Mouse (Mus musculus) liver, adult 2 months (tissue): ENCODE data around the gene Kdm1b. TPM values are rescaled to one million over a fixed set of nuclear protein-coding genes. Genes with fewer than 3 reads are reported as not detected.

Source experiments
- DNase-seq: peaks from one replicate; pipeline ENCODE4 v3.0.0-alpha.2; 2011; ENCODE audit warnings: low read depth, low spot score; ENCODE audit errors: extremely low read depth
- H3K27ac ChIP-seq: fragments of 200-500 bp; replicated peaks from 2 replicates; pipeline ENCODE4 v1.5.1; 2012; ENCODE audit warnings: low read depth, mild to moderate bottlenecking, control low read depth, inconsistent platforms, low read length; ENCODE audit not compliant: insufficient read depth
- H3K27me3 ChIP-seq: fragments of 200-500 bp; 2 replicates; pipeline ENCODE4 v1.6.1; 2012; ENCODE audit warnings: mild to moderate bottlenecking, moderate library complexity, low read length, inconsistent platforms; ENCODE audit not compliant: control insufficient read depth, insufficient read depth
- H3K36me3 ChIP-seq: fragments of 200-500 bp; 2 replicates; pipeline ENCODE4 v1.6.1; 2012; ENCODE audit warnings: low read length, inconsistent platforms; ENCODE audit not compliant: control insufficient read depth, insufficient read depth
- H3K4me1 ChIP-seq: fragments of 200-500 bp; 2 replicates; pipeline ENCODE4 v1.6.1; 2011; ENCODE audit warnings: low read length; ENCODE audit not compliant: control insufficient read depth, insufficient read depth
- H3K4me3 ChIP-seq: fragments of 200-500 bp; 2 replicates; pipeline ENCODE4 v1.5.1; 2011; ENCODE audit warnings: low read depth, mild to moderate bottlenecking, control low read depth, low read length, moderate library complexity; ENCODE audit not compliant: insufficient read depth
- H3K79me2 ChIP-seq: fragments of 200-500 bp; 2 replicates; pipeline ENCODE4 v1.6.1; 2012; ENCODE audit warnings: inconsistent platforms, mild to moderate bottlenecking, low read length, moderate library complexity; ENCODE audit not compliant: control insufficient read depth, insufficient read depth
- H3K9ac ChIP-seq: fragments of 200-500 bp; 2 replicates; pipeline ENCODE4 v1.6.1; 2012; ENCODE audit warnings: low read depth, mild to moderate bottlenecking, control low read depth, inconsistent platforms, low read length
- CTCF ChIP-seq: fragments of 200-500 bp; IDR thresholded peaks from 2 replicates; pipeline ENCODE4 v1.5.1; 2011; ENCODE audit warnings: low read depth, low read length, control low read depth
- POLR2A ChIP-seq: fragments of 200-500 bp; IDR thresholded peaks from 2 replicates; pipeline ENCODE4 v1.6.1; 2011; ENCODE audit warnings: low read length, control low read depth; ENCODE audit not compliant: insufficient read depth; ENCODE audit errors: extremely low read depth
- WGBS: fragments of 180-500 bp; shearing (Covaris S2); methylation state at CpG from one replicate; pipeline ENCODE4 v1.1.7; 2018; 5-methylcytosine and 5-hydroxymethylcytosine counted together
- polyA plus RNA-seq: library from polyadenylated mRNA; depleted of rRNA; stranded (reverse); fragments of >200 nt; gene quantifications from 2 replicates; pipeline ENCODE4 v1.2.3, GENCODE M21; 2012
- total RNA-seq: library from RNA; depleted of rRNA; stranded (reverse); fragments of >200 nt; gene quantifications from 2 replicates; pipeline ENCODE4 v1.2.3, GENCODE M21; 2014

Kdm1b gene
- total and polyA plus RNA-seq, 2 experiments: 7.4 to 21.1 TPM

DNA sequence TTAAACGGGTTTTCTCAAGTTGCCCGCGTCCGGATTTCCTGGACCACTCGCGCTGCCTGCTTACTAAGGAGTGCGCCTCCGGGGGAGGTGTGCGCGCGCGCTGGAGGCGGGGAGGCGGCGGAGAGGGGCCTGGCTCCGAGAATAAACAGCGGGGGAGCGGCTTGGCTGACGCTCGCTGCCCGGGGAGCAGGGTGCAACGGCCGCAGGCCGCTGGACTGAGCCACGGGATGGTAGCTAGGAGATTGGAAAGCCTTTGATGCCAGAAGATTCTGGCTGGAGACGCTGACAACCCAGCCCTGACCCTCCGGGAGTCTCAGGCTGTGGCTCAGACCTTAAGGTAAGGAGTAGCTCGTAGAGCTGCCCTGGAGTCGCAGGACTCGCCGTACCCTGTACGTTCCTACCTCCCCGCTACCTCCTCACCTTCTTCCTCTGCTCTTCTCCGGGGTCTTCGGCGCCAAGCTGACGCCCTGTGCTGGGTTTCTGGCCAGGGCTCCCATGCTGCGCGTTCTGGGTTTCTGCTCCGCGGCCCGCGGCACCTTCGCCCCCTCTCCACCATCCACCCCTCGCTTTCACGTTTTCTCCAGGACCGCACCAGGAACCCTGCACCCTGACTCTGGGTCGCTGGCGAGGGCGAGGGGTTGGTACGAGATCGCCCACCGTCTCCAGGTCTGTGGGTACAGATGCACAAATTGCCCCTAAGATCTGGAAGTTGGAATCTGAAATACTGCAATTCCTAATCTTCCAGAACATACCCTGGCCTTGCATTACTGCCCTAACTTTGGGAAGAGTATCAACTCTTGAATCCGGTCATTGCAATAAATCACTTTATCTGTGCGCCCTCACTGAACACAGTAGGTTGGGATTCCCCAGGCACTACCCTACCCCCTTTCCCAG lies 79.5 kb downstream of the Kdm1b start, which contains the start of gene Rnf144b:
TSS of gene Rnf144b (plus strand) at position 120 of the 894 bp plus-strand sequence.
- Histone ChIP-seq H3K4me1 (peaks cover 5% of the 10 kb centered on the region; the same call in 1 of the 2 replicates), H3K9ac (peak within 1 kb of the TSS; percentile 57), H3K27ac (peak within 1 kb of the TSS; percentile 3; the same call in 1 of the 2 replicates), H3K4me3 (peak within 1 kb of the TSS; percentile 61), H3K27me3 (no peaks in the 10 kb centered on the region), H3K36me3 (no peaks in the 10 kb centered on the region), H3K79me2 (peaks cover 2% of the 10 kb centered on the region; the same call in 1 of the 2 replicates)
- TF ChIP-seq CTCF (no peak), POLR2A (no peak)
- under 1% methylated on average over 55 of the region's 55 CpGs for WGBS
- DNase-seq: peak; percentile 49

DNA sequence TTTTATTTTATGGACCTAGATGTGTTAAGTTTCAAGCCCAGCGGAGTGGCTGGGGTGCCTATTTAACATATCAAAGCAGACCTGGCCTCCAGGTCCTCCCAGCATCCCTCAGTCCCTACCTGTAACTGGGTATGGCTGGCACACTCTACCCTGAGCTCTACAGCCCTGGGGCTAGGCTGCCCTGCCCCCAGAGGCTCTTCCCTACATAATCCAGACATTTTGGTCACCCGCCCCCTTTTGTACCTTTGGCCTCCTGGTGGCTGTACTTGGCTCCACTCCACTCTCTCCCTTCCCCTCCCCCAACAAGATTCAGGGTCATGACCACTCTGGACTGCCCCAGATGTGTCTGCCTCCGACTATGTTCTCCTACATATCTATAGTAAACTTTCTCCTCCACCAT lies 81.2 kb downstream of the Kdm1b start:
- WGBS: 56% methylated on average over 3 of the region's 3 CpGs

DNA sequence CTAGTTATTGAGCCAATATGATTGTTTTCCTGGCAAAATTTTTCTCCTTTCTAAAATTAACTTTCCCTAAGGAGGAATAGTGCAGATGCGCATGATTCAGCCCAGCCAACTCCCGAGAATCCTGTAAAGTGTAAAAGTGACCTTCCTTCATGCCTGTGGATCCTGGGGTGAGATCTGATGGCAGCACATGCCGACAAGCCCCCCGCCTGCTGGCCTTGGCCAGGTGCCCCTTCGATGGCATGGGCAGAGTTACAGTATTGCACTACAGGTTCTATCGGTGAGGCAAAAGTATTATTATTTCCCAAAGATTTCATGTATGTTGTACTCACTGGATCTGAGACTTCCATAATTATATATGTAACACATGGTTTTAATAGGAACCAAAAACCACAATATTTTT lies 81.7 kb downstream of the Kdm1b start:
- H3K27ac ChIP-seq: no peak overlapping the region
- peaks cover 5% of the 10 kb centered on the region; the same call in 1 of the 2 replicates for H3K4me1 ChIP-seq
- DNase-seq: no peak
- TF ChIP-seq CTCF (no peak), POLR2A (no peak)
- H3K79me2 ChIP-seq: peaks cover 5% of the 10 kb centered on the region; the same call in 1 of the 2 replicates
- H3K4me3 ChIP-seq: no peak overlapping the region
- no peaks in the 10 kb centered on the region for H3K36me3 ChIP-seq
- 80% methylated on average over 6 of the region's 6 CpGs for WGBS
- no peaks in the 10 kb centered on the region for H3K27me3 ChIP-seq
- H3K9ac ChIP-seq: no peak overlapping the region

More for the DNA sequence above, 81.2 kb downstream of the Kdm1b start:
- no peaks in the 10 kb centered on the region for H3K36me3 ChIP-seq
- H3K9ac ChIP-seq: no peak overlapping the region
- H3K27me3 ChIP-seq: no peaks in the 10 kb centered on the region
- peaks cover 5% of the 10 kb centered on the region; the same call in 1 of the 2 replicates for H3K4me1 ChIP-seq
- DNase-seq: no peak
- no peak for TF ChIP-seq CTCF
- TF ChIP-seq POLR2A: no peak
- no peak overlapping the region for H3K4me3 ChIP-seq
- H3K79me2 ChIP-seq: peaks cover 5% of the 10 kb centered on the region; the same call in 1 of the 2 replicates
- H3K27ac ChIP-seq: no peak overlapping the region

DNA sequence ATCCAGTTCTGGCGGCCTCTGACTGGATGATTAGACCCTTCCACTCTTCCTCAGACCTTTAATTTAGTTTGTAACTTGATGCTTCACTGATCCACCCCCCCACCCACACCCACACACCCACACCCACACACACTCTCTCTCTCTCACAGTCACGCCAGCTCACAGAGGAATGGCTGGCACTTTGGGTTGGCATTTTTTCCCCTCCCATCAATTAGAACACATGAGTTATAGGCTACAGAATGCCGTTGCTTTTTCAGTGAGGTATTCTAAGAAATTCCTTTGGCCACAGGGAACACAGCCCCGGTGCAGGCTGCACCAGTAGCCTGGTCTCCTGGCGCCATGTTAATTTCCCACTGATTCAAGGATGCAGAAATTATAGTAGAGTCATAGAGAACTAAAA lies 82.3 kb downstream of the Kdm1b start:
- no peak overlapping the region for H3K4me3 ChIP-seq
- no peaks in the 10 kb centered on the region for H3K27me3 ChIP-seq
- H3K79me2 ChIP-seq: peaks cover 5% of the 10 kb centered on the region; the same call in 1 of the 2 replicates
- H3K36me3 ChIP-seq: no peaks in the 10 kb centered on the region
- no peak for DNase-seq
- H3K4me1 ChIP-seq: peaks cover 5% of the 10 kb centered on the region; the same call in 1 of the 2 replicates
- 91% methylated on average over 5 of the region's 5 CpGs for WGBS
- no peak overlapping the region for H3K9ac ChIP-seq
- no peak overlapping the region for H3K27ac ChIP-seq
- TF ChIP-seq CTCF (no peak), POLR2A (no peak)

DNA sequence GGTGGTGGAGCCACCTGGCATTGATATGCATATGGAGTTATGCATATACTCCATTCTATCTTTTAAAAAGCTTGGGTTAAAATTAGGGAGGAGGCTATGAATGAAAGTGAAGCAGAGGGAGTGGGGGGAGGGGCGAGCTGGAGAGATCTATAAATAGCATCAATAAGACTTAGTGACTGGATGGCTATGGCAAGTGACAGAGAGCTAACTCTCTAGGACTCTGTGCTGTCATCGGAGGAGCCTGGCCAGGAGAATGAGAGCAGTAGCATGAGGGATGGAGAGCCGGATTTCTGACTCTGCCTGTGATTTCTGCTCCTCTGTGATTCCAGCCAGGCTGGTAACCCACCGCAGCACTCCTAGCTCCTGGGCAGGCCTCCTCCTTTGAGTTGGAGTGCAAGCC lies 85.8 kb downstream of the Kdm1b start:
- Histone ChIP-seq H3K9ac (no peak overlapping the region), H3K36me3 (no peaks in the 10 kb centered on the region), H3K79me2 (peaks cover 5% of the 10 kb centered on the region; the same call in 1 of the 2 replicates), H3K27me3 (no peaks in the 10 kb centered on the region), H3K4me3 (no peak overlapping the region), H3K4me1 (no peaks in the 10 kb centered on the region), H3K27ac (no peak overlapping the region)
- DNase-seq: no peak
- 77% methylated on average over 4 of the region's 4 CpGs for WGBS
- no peak for TF ChIP-seq POLR2A
- no peak for TF ChIP-seq CTCF
